Mouse (Mus musculus) MEL (cell line): ENCODE measurements at regions not wholly inside any gene's neighbourhood (a gene's known extent, or its start where the extent isn't known, plus 50 kb on each side); places are given as distances from the start of the nearest gene placed in this dataset.

Source experiments
- CTCF ChIP-seq, 3 experiments: IDR thresholded peaks in 2 of 3; conservative IDR thresholded peaks in 1 of 3; 2 replicates each; pipeline ENCODE4 v1.5.1; 2011 to 2012; ENCODE audit warnings: low read length in 3 of 3, low read depth in 2 of 3, mild to moderate bottlenecking in 2 of 3, improper control_type of control experiment in 1 of 3, inconsistent platforms in 1 of 3, mixed read lengths in 1 of 3, moderate library complexity in 1 of 3; ENCODE audit not compliant: control insufficient read depth in 1 of 3, insufficient read depth in 1 of 3, poor library complexity in 1 of 3, severe bottlenecking in 1 of 3
- EP300 ChIP-seq, 2 experiments: IDR thresholded peaks; 2 replicates each; pipeline ENCODE4 v1.6.1; 2011; ENCODE audit warnings: improper control_type of control experiment in 2 of 2, low read length in 2 of 2, low read depth in 1 of 2, mild to moderate bottlenecking in 1 of 2
- POLR2A ChIP-seq, 2 experiments: IDR thresholded peaks; 2 replicates each; pipeline ENCODE4 v1.6.1; 2011 to 2012; ENCODE audit warnings: low read length in 2 of 2, mild to moderate bottlenecking in 2 of 2, control low read depth in 1 of 2, improper control_type of control experiment in 1 of 2, low read depth in 1 of 2, moderate library complexity in 1 of 2; ENCODE audit not compliant: control insufficient read depth in 1 of 2, insufficient read depth in 1 of 2, poor library complexity in 1 of 2
- RCOR1 ChIP-seq: IDR thresholded peaks from 2 replicates; pipeline ENCODE4 v1.6.1; 2012; ENCODE audit warnings: low read depth, mild to moderate bottlenecking, inconsistent platforms, low read length, improper control_type of control experiment
- USF1 ChIP-seq: IDR thresholded peaks from 2 replicates; pipeline ENCODE4 v1.6.1; 2014; ENCODE audit warnings: low read depth, mild to moderate bottlenecking, inconsistent platforms, low read length, improper control_type of control experiment, moderate library complexity

DNA sequence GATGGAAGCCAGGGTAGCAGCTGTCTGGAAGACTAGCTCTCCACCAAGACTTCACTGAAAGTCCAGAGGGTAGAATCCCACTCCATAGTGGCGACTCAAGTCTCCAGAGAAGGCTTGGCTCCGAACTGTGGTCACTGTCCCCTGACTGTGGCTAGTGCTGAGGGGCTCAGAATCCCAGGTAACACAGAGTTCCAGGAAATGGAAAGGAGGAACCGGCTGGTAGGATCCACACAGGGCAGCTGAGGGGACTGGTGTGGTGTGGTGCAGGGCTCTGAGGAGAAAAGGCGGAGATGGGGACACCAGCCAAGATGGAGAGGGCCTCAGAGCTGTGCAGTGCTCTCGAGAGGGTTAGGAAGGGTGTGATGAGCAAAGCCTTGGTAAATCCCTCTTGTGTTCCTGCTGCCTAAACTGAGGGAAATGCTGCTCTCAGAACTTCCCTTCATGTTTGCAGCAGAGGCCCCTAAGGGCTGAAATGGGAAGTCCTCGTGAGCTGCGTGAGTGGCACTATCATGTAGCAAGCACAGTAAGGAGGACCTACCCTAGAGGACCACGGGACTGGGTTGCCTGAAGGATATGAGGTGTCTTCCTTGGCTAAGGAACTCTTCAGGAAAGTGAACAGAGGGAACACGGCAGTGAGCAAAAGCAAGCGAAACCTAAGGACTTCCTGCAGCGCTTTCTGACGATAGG lies 946.2 kb downstream of the 4930447A16Rik start:
- TF ChIP-seq EP300 (IDR thresholded peaks at IDR 0.05; ENCODE audit: low read depth in 1 of 2, low read length in 2 of 2) (no peak), USF1 (no peak), CTCF (IDR thresholded peaks at IDR 0.05 in 2 of 3, conservative IDR thresholded peaks at IDR 0.05 in 1 of 3; ENCODE audit: control insufficient read depth in 1 of 3, insufficient read depth in 1 of 3, low read depth in 2 of 3, low read length in 3 of 3, poor library complexity in 1 of 3, severe bottlenecking in 1 of 3) (no peak), RCOR1 (no peak), POLR2A (IDR thresholded peaks at IDR 0.05; ENCODE audit: control insufficient read depth in 1 of 2, insufficient read depth in 1 of 2, low read depth in 1 of 2, low read length in 2 of 2, poor library complexity in 1 of 2) (no peak)
